Mouse (Mus musculus) heart, postnatal 0 days (tissue): ENCODE measurements around the gene Ccdc170. TPM values are rescaled to one million over a fixed set of nuclear protein-coding genes. Genes with fewer than 3 reads are reported as not detected.

Experiments used
- ATAC-seq: fragments of 200-750 bp; cut with Nextera tagmentation; 2 replicates; pipeline ENCODE4 v1.8.0; 2017; ENCODE audit warnings: low read depth, moderate number of reproducible peaks, moderate library complexity; ENCODE audit not compliant: insufficient read depth
- DNase-seq: peaks from one replicate; pipeline ENCODE4 v3.0.0-alpha.2; 2016; ENCODE audit warnings: low spot score
- H3K27ac ChIP-seq: fragments of 300-500 bp; sonication (generic); 2 replicates; pipeline ENCODE4 v1.5.1; 2014; ENCODE audit warnings: low read depth, mild to moderate bottlenecking
- H3K27me3 ChIP-seq: fragments of 300-500 bp; sonication (generic); 2 replicates; pipeline ENCODE4 v1.6.1; 2014; ENCODE audit warnings: low read length, mixed read lengths; ENCODE audit not compliant: control insufficient read depth, insufficient read depth
- H3K36me3 ChIP-seq: fragments of 300-500 bp; sonication (generic); replicated peaks from 2 replicates; pipeline ENCODE4 v1.6.1; 2014; ENCODE audit warnings: low read length, mixed read lengths; ENCODE audit not compliant: control insufficient read depth, insufficient read depth
- H3K4me1 ChIP-seq: fragments of 300-500 bp; sonication (generic); 2 replicates; pipeline ENCODE4 v1.6.1; 2014; ENCODE audit warnings: antibody characterized with exemption; ENCODE audit not compliant: control insufficient read depth, insufficient read depth
- H3K4me2 ChIP-seq: fragments of 300-500 bp; sonication (generic); 2 replicates; pipeline ENCODE4 v1.6.1; 2014; ENCODE audit warnings: low read depth, mild to moderate bottlenecking, low read length, moderate library complexity
- H3K4me3 ChIP-seq: fragments of 300-500 bp; sonication (generic); 2 replicates; pipeline ENCODE4 v1.5.1; 2014; ENCODE audit warnings: low read depth, low read length
- H3K9ac ChIP-seq: fragments of 300-500 bp; sonication (generic); replicated peaks from 2 replicates; pipeline ENCODE4 v1.6.1; 2014; ENCODE audit warnings: low read depth, low read length, mixed read lengths
- H3K9me3 ChIP-seq: fragments of 300-500 bp; sonication (generic); replicated peaks from 2 replicates; pipeline ENCODE4 v1.6.1; 2016; ENCODE audit warnings: low read length; ENCODE audit not compliant: control insufficient read depth
- CTCF ChIP-seq: IDR thresholded peaks from 2 replicates; pipeline ENCODE4 v1.5.1; 2016; ENCODE audit warnings: antibody characterized with exemption, control low read depth, low read depth
- EP300 ChIP-seq: IDR thresholded peaks from 2 replicates; pipeline ENCODE4 v1.6.1; 2016; ENCODE audit warnings: antibody characterized with exemption, low read depth
- WGBS: fragments of 180-500 bp; shearing (Covaris S2); extraction: QIAGEN DNeasy Blood & Tissue Kit; methylation state at CpG from one replicate; pipeline ENCODE4 v1.1.7; 2014; 5-methylcytosine and 5-hydroxymethylcytosine counted together
- polyA plus RNA-seq: library from polyadenylated mRNA; unstranded; fragments of >200 nt; fragmentation: Nextera tagmentation; extraction: Ambion mirVana; gene quantifications from 2 replicates; pipeline ENCODE4 v1.2.1, GENCODE M21; 2015
- total RNA-seq: library from RNA; depleted of rRNA; stranded (reverse); fragments of >200 nt; gene quantifications from 2 replicates; pipeline ENCODE4 v1.2.3, GENCODE M21; 2014; ENCODE audit warnings: low replicate concordance

The Ccdc170 gene
- total and polyA plus RNA-seq, 2 experiments from 2014 or later = not detected

DNA sequence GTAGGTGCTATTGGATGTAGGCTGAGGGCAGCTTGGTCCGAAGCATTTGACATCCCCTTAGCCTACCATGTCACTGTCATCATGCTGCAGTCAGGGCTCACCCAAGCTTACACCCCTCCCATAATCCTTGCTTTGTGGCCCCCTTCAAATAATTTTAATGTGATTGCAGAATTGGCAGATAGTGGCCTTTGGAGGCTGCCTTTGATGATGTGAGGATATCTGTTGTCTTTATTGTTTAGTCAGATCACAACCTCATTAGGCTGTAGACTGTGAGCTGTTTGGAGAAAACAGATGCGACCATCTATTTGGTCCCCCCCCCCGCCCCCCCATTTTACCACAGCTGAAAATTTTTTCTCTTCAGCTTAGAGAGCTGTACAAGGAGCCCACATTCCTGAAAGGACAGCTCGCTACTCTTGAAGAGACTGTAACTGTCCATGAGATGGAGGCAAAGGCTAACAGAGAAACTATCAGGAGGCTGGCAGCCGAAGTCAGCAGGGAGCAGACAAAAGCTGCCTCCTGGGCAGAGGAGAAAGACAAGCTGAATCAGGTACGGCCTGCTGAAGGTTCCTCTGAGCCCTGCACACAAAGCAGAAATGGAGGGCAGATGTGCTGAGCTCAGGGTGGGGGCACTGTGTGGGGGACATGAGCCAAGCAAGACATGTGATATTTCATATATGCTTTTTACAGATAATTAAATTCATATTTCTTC, 38.2 kb downstream of the Ccdc170 start:
- WGBS = 47% methylated on average over 6 of the region's 6 CpGs
- Histone ChIP-seq H3K4me2 (no peak overlapping the region), H3K27me3 (no peaks in the 10 kb centered on the region), H3K4me1 (no peaks in the 10 kb centered on the region), H3K9ac (no peak overlapping the region), H3K36me3 (no peaks in the 10 kb centered on the region), H3K9me3 (0 out of 2 replicates have a peak, but pooled peaks cover under 1% of the 10 kb centered on the region), H3K27ac (no peak overlapping the region), H3K4me3 (no peak overlapping the region)
- 0 out of 2 replicates have a peak, but pooled peaks have one; percentile 11 for TF ChIP-seq CTCF
- TF ChIP-seq EP300 = no peak
- ATAC-seq (no peak), DNase-seq (no peak)

DNA sequence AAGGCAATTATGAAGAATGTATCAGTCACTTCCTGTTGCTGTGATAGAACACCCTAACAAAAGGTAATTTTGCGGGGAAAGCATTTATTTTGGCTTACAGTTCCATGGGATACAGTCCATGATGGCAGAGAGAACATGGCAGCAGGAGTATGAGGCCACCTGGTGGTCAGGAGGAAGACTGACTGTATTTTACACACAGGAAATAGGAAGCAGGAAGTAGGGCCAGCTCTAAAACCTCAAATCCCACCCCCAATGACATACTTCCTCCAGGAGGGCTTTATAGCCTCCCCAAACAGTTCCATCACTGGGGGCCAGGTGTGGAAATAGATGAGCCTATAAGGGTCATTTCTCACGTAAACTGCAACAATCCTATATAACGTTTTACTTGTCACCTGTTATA, 39.8 kb downstream of the Ccdc170 start:
- WGBS = 91% methylated on average over 3 of the region's 3 CpGs
- ATAC-seq (no peak), DNase-seq (no peak)
- H3K27ac ChIP-seq = no peak overlapping the region
- H3K9ac ChIP-seq = no peak overlapping the region
- H3K4me3 ChIP-seq = no peak overlapping the region
- no peak overlapping the region for H3K4me2 ChIP-seq
- H3K9me3 ChIP-seq = no peaks in the 10 kb centered on the region
- no peaks in the 10 kb centered on the region for H3K4me1 ChIP-seq
- no peaks in the 10 kb centered on the region for H3K36me3 ChIP-seq
- H3K27me3 ChIP-seq = no peaks in the 10 kb centered on the region
- TF ChIP-seq CTCF (no peak), EP300 (no peak)

DNA sequence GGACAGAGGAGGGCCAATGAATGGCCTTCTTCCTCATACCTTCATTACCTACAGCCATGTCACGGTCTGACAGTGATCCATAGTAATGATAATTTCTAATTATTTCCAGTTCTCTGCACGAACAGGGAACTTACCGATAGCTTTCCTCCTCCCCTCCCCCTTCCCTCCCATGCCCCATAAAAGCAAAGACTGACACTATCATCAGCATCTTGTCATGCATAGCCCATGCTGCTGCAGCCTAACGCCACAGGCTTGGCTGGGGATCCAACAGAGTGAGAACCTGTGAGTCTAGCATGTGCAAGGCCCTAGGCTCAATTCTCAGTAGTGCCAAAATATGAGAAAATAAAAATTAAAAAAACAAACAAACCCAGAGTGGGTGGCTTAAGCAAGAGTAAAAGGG, 40.8 kb downstream of the Ccdc170 start:
- Histone ChIP-seq H3K4me1 (no peaks in the 10 kb centered on the region), H3K4me3 (no peak overlapping the region), H3K36me3 (no peaks in the 10 kb centered on the region), H3K4me2 (no peak overlapping the region), H3K9me3 (no peaks in the 10 kb centered on the region), H3K27me3 (no peaks in the 10 kb centered on the region), H3K9ac (no peak overlapping the region), H3K27ac (no peak overlapping the region)
- TF ChIP-seq CTCF (no peak), EP300 (no peak)
- DNase-seq (no peak), ATAC-seq (no peak)
- WGBS = 67% methylated on average over 4 of the region's 4 CpGs

DNA sequence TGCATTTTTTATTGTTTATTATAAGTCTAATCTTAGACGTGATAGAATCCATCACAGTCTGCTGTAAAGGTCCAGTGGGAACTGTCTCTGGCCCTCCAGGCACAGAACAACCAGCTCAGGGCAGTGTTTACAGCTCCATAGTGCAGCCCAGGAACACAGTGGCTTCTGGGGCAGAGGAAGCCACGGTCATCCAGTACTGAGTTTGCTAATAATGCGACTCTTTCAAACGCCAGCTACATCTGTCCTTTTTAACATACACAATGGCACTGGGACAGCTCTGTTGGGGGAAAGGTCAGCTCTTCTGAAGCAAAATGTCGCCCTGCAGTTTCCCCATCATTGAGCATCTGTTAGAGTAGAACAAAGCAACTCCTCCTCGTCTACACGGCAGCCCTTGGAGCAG, 45.7 kb downstream of the Ccdc170 start:
- Histone ChIP-seq H3K27me3 (no peaks in the 10 kb centered on the region), H3K36me3 (no peaks in the 10 kb centered on the region), H3K9ac (no peak overlapping the region), H3K27ac (no peak overlapping the region), H3K4me3 (no peak overlapping the region), H3K4me1 (no peaks in the 10 kb centered on the region), H3K9me3 (no peaks in the 10 kb centered on the region), H3K4me2 (no peak overlapping the region)
- DNase-seq (no peak), ATAC-seq (no peak)
- TF ChIP-seq EP300 (no peak), CTCF (no peak)
- 68% methylated on average over 7 of the region's 7 CpGs for WGBS

DNA sequence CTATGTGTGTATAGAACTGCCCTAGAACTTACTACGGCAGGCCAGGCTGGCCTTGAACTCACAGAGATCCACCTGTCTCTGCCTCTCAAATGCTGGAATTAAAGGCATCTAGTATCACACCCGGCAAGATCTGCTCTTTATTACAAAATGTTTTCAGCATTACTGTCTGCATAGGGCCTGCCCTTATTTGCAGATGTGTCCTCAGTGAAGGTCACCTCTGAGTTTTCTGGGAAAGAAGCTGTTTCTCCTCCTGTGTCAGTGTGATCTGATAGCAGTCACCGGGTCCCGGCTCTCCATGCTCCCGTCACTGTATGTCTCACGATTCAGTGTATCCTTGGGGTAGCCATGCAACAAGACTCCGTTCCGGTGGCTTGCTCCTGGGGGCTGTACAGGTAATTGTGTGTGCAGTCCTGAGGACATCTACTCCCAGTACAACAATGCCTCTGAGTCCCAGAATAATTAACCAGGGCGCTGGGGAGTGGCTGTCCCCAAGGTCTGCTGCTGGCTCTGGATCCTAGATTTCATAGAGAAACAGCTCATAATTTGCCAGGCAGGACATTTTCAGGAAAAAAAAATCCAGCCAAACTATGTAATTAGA, 48.4 kb downstream of the Ccdc170 start:
- Histone ChIP-seq H3K9me3 (no peaks in the 10 kb centered on the region), H3K4me2 (no peak overlapping the region), H3K27ac (no peak overlapping the region), H3K27me3 (no peaks in the 10 kb centered on the region), H3K36me3 (no peaks in the 10 kb centered on the region), H3K4me3 (no peak overlapping the region), H3K9ac (no peak overlapping the region), H3K4me1 (no peaks in the 10 kb centered on the region)
- no peak for TF ChIP-seq EP300
- no peak for TF ChIP-seq CTCF
- no peak for DNase-seq
- ATAC-seq = no peak
- WGBS = 79% methylated on average over 9 of the region's 9 CpGs
